Mouse (Mus musculus): ENCODE measurements around the gene Arhgap25. TPM values are rescaled to one million over a fixed set of nuclear protein-coding genes. Genes with fewer than 3 reads are reported as not detected.

Arhgap25 gene
- polyA plus RNA-seq, 1 experiment = 0.39 TPM

DNA sequence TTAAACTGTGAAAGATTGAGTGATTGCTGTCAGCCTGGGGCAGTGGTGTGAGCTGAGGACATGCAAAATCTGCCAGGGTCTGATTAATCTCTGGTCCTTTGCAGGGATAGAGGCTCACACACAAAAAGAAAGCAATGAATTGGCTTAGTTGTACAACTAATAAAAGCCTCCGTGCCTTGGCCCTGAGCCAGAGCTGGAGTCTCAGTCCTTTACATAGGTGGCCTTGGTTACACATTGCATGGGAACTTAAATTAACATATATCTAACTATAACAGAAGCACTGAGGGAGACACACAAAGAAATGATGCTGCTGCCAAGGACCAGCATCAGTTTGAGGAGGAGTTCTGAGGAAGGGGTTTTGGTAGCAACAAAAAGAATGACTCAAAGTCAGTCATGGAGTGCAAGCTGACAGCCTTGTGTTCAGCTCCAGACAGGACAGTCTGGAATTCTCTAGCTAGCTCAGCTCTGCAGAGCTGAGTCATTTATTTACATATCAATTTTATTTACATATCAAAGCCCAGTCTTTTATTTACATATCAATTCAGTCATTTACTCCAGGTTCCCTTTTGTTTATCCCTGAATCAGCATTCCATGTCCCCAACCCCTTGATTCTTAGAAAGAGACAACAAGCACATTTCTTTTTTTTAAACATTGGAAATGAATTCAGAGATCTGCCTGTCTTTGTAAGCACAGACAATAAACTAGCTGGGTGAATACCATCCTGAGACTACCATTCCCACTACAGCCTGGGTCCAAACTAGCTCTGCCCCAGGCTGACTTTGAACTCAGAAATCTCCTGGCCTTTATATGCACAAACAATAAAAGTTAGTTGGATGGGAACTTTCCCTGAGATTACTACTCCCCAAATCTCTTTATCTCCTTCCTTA, 12.5 kb upstream of the Arhgap25 start:
- 2% methylated on average over 1 of the region's 1 CpGs for WGBS
- no peak for TF ChIP-seq POLR2A (IDR thresholded peaks at IDR 0.05; ENCODE audit: borderline replicate concordance, insufficient read depth, low read length)
- TF ChIP-seq CTCF (IDR thresholded peaks at IDR 0.05; ENCODE audit: borderline replicate concordance, insufficient read depth, low read depth, low read length) = no peak

DNA sequence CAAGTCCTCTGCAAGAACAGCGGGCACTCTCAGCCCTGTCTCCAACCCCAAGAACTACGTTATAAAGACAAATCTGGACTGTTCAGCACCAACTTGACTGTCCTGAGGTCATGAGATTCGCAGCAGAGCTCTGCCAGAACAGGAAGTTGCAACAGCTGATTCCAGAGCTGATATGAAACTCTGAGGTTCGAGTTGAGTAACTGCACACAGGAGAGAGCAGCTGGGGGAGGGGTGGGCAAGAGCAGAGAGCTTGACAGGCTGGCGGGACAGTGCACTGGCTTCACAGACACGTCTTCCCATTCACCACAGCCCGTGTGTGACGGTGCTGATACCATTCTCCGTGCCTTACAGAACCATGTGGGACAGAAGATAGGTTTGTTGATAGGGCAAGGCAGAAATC, 9.0 kb upstream of the Arhgap25 start:
- Histone ChIP-seq H3K4me3 (replicated peaks; ENCODE audit: insufficient read depth, low read depth, low read length) (no peak overlapping the region), H3K4me1 (ENCODE audit: control insufficient read depth, insufficient read depth, low read length) (no peaks in the 10 kb centered on the region), H3K27me3 (ENCODE audit: control insufficient read depth, insufficient read depth, low read length) (no peaks in the 10 kb centered on the region), H3K27ac (ENCODE audit: insufficient read depth, low read length) (no peak overlapping the region)
- TF ChIP-seq POLR2A (IDR thresholded peaks at IDR 0.05; ENCODE audit: borderline replicate concordance, insufficient read depth, low read length) = no peak
- no peak for TF ChIP-seq CTCF (IDR thresholded peaks at IDR 0.05; ENCODE audit: borderline replicate concordance, insufficient read depth, low read depth, low read length)
- DNase-seq = no peak
- WGBS = 65% methylated on average over 9 of the region's 9 CpGs

More for the DNA sequence above, 12.5 kb upstream of the Arhgap25 start:
- Histone ChIP-seq H3K4me1 (ENCODE audit: control insufficient read depth, insufficient read depth, low read length) (no peaks in the 10 kb centered on the region), H3K4me3 (replicated peaks; ENCODE audit: insufficient read depth, low read depth, low read length) (no peak overlapping the region), H3K27ac (ENCODE audit: insufficient read depth, low read length) (no peak overlapping the region), H3K27me3 (ENCODE audit: control insufficient read depth, insufficient read depth, low read length) (no peaks in the 10 kb centered on the region)
- DNase-seq = no peak

DNA sequence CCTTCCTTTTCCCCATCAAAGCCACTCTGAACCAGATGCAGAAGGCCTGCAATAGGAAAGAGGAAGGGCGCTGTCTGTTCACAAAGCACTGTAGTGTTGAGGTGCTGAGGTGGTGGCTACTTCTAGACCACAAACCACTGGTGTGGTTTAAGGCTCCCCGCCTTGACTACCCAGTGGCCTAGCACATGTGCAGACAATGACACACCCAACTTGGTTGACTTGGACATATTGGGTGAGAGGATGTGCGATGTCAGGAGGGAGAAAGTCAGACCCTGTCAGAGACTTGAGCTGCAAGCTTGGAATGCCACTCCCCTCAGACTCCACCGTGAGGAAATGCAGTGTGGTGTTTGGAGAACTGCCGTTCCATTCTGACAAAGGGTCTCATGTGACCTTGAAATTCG, 8.1 kb upstream of the Arhgap25 start:
- no peak for TF ChIP-seq POLR2A (IDR thresholded peaks at IDR 0.05; ENCODE audit: borderline replicate concordance, insufficient read depth, low read length)
- no peak for TF ChIP-seq CTCF (IDR thresholded peaks at IDR 0.05; ENCODE audit: borderline replicate concordance, insufficient read depth, low read depth, low read length)
- Histone ChIP-seq H3K27ac (ENCODE audit: insufficient read depth, low read length) (no peak overlapping the region), H3K4me1 (ENCODE audit: control insufficient read depth, insufficient read depth, low read length) (no peaks in the 10 kb centered on the region), H3K4me3 (replicated peaks; ENCODE audit: insufficient read depth, low read depth, low read length) (no peak overlapping the region), H3K27me3 (ENCODE audit: control insufficient read depth, insufficient read depth, low read length) (no peaks in the 10 kb centered on the region)
- no peak for DNase-seq
- WGBS = 91% methylated on average over 6 of the region's 6 CpGs

DNA sequence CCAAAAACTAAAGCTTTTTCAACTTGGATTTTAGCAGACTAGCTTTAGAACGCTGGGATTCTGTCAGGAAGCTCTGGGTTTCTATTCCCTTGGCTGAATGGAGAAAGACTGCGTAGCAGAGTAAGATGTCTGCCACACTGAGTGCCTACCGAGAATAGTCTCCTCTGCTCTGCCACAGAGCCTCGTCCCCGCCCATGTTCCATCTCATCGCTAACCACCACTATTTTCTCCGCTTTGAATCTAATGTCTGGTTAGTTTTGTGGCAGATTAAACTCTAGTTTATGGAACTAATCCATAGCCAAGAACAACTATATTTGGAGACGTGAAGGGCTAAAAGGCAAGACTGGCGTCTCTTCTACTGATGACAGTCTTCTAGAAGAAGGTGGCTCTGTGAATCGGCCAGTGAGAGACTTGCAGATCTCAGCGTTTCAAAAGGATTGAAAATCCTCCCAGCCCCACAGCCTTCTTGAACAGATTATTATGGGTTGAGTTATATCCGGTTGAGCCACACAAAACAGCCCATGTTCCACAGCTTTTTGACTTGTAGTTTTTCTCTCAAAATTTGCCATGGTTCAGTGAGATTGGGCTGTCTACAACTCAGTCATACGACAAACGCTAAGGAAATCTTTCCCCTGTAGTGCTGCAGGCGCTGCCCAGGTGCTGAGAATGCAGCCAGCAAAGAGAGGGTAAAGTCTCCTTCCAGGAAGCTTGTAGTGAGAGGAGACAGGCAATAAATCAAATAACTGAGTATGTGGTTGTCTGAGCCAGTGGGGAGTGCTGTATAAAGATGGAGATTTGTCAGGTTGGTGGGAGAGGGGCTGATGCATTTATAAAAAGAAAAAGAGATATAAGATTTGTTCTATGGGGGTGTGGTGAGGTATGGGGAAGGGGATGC, 5.6 kb upstream of the Arhgap25 start:
- no peaks in the 10 kb centered on the region for H3K27me3 ChIP-seq (ENCODE audit: control insufficient read depth, insufficient read depth, low read length)
- WGBS = 77% methylated on average over 15 of the region's 15 CpGs

DNA sequence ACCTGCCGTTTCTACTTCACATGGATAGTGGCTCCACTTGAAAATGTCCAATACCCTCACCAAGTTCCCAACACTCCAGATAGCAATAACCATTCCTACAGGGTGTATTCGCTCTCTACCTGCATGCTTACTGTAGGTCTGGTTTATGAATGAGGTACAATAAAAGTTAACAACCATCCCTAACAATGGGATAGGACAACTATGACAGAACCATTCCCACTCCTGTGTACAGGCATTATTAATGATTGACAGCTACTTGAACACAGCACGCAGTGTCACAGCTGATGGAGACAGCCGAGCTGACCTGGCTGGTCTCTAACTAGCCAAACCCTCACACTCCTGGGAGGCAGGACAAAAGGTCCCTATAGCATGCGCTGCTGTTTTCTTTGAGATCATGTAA, 4.6 kb upstream of the Arhgap25 start:
- TF ChIP-seq CTCF (IDR thresholded peaks at IDR 0.05; ENCODE audit: borderline replicate concordance, insufficient read depth, low read depth, low read length) (no peak), POLR2A (IDR thresholded peaks at IDR 0.05; ENCODE audit: borderline replicate concordance, insufficient read depth, low read length) (no peak)

More for the DNA sequence above, 5.6 kb upstream of the Arhgap25 start:
- TF ChIP-seq POLR2A (IDR thresholded peaks at IDR 0.05; ENCODE audit: borderline replicate concordance, insufficient read depth, low read length) (no peak), CTCF (IDR thresholded peaks at IDR 0.05; ENCODE audit: borderline replicate concordance, insufficient read depth, low read depth, low read length) (no peak)
- Histone ChIP-seq H3K27ac (ENCODE audit: insufficient read depth, low read length) (no peak overlapping the region), H3K4me3 (replicated peaks; ENCODE audit: insufficient read depth, low read depth, low read length) (no peak overlapping the region), H3K4me1 (ENCODE audit: control insufficient read depth, insufficient read depth, low read length) (no peaks in the 10 kb centered on the region)
- no peak for DNase-seq

DNA sequence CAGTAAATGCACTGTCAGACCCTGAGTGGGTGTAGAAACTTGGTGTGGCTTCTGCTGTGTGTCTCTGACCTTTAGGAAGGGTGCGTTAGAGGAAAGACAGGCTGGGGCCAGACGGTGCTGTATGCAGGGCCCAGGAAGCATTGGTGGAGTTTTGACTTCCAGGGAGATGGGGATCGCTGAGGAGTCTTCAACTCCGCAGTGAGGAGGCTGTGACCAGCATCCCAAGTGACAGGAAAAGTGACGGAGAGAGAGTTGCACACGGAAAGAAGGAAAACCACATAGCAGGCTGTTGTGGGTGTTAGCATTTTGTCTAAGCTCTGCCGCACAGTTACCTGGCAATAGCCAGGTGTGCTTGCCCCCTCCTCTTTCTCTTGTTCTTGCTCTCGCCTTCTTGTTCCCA, 3.2 kb upstream of the Arhgap25 start:
- DNase-seq = no peak
- no peaks in the 10 kb centered on the region for H3K4me1 ChIP-seq (ENCODE audit: control insufficient read depth, insufficient read depth, low read length)
- TF ChIP-seq POLR2A (IDR thresholded peaks at IDR 0.05; ENCODE audit: borderline replicate concordance, insufficient read depth, low read length) (no peak), CTCF (IDR thresholded peaks at IDR 0.05; ENCODE audit: borderline replicate concordance, insufficient read depth, low read depth, low read length) (no peak)
- no peak overlapping the region for H3K4me3 ChIP-seq (replicated peaks; ENCODE audit: insufficient read depth, low read depth, low read length)
- H3K27me3 ChIP-seq (ENCODE audit: control insufficient read depth, insufficient read depth, low read length) = no peaks in the 10 kb centered on the region
- H3K27ac ChIP-seq (ENCODE audit: insufficient read depth, low read length) = no peak overlapping the region
- WGBS = 73% methylated on average over 8 of the region's 8 CpGs

More for the DNA sequence above, 4.6 kb upstream of the Arhgap25 start:
- H3K4me1 ChIP-seq (ENCODE audit: control insufficient read depth, insufficient read depth, low read length) = no peaks in the 10 kb centered on the region
- H3K27ac ChIP-seq (ENCODE audit: insufficient read depth, low read length) = no peak overlapping the region
- WGBS = 76% methylated on average over 5 of the region's 5 CpGs
- H3K27me3 ChIP-seq (ENCODE audit: control insufficient read depth, insufficient read depth, low read length) = no peaks in the 10 kb centered on the region
- no peak for DNase-seq
- no peak overlapping the region for H3K4me3 ChIP-seq (replicated peaks; ENCODE audit: insufficient read depth, low read depth, low read length)

DNA sequence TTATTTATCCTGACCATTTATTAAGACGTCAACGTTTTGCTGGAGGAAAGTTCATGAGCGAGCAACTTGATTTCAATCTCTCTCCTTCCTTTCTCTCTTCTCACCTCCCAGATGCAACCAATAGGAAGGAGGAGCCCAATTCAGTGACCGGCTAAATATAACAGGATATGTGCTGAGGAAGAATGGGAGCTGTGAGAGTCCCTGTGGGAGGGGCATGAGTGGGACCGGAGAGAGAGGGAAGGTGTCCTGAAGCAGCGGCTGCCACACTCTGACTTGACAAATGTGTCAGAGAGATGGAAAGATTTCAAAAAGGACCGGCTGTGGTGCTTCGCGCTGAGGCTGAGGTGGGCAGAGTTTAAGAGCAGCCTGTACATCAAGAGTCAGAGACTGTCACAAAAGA, 2.6 kb upstream of the Arhgap25 start:
- H3K27ac ChIP-seq (ENCODE audit: insufficient read depth, low read length) = no peak overlapping the region
- H3K27me3 ChIP-seq (ENCODE audit: control insufficient read depth, insufficient read depth, low read length) = no peaks in the 10 kb centered on the region
- DNase-seq = no peak
- 61% methylated on average over 9 of the region's 9 CpGs for WGBS
- H3K4me1 ChIP-seq (ENCODE audit: control insufficient read depth, insufficient read depth, low read length) = no peaks in the 10 kb centered on the region
- H3K4me3 ChIP-seq (replicated peaks; ENCODE audit: insufficient read depth, low read depth, low read length) = no peak overlapping the region
- TF ChIP-seq POLR2A (IDR thresholded peaks at IDR 0.05; ENCODE audit: borderline replicate concordance, insufficient read depth, low read length) = no peak
- no peak for TF ChIP-seq CTCF (IDR thresholded peaks at IDR 0.05; ENCODE audit: borderline replicate concordance, insufficient read depth, low read depth, low read length)
